ENCODE assay signal across 7 mouse cellular contexts in the genomic region with DNA sequence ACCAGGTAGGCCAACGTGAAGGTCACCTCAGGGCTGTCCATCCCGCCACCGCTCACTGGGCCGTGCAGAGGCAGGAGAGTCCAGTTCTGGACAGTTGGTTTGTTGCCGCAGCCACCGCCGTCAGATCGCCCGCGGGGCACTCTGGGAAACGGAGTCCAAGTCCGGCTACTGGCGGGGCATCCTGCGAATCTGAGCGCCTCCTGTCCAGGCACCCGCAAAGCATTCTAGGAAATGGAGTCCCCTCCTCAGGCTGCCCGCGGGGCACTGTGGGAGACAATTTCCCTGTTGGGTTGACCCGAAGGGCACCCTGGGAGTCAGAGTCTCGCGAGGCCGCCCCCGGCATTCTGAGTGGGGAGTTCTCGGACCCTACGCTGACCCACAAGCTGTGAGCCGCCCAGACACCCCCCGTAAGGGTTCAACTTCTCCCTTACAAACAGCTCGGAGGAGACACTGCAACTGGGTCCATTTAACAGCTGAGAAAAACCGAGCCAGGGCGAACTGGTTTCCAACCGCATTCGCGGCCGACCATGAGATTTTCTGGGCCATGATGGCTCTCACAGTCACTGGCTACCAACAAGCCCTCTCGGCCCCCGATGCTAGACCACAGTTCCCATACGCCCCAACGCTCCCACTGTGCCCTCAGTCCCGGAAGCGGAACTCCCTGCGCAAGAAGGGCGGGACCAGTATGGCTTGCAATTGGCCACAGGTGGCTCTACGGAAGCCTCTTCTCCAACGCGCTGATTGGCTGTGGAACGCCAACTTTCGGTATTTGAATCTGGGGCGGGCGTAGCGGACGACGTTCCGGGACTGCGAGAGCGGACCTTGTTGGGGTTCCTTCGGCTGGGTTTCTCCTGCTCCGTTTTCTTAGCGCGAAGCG. TPM values are rescaled to one million over a fixed set of nuclear protein-coding genes. Genes with fewer than 3 reads are reported as not detected.
A peak's percentile ranks its signal among the peaks of the same experiment; 100 is the strongest.
DNase-seq lines count a peak whose midpoint lies in the region; ATAC-seq lines count a peak whose summit lies in the region.

TSS of gene Tacc3 (plus strand) at position 342 of the 877 bp plus-strand sequence.
TSS of gene Tmem129 (minus strand) at position 630 of the 877 bp plus-strand sequence.

- H3K4me3 ChIP-seq in embryonic facial prominence, embryonic 12.5 days: peak within 1 kb of the TSS; percentile 71
- peak within 1 kb of the TSS; percentile 92 for H3K4me3 ChIP-seq in limb, embryonic 11.5 days (ENCODE audit: low read depth, low read length)
- peak within 1 kb of the TSS; percentile 71 for H3K4me3 ChIP-seq in midbrain, embryonic 14.5 days (replicated peaks; ENCODE audit: low read depth, low read length)

- WGBS in embryonic facial prominence, embryonic 12.5 days: under 1% methylated on average over 60 of the region's 60 CpGs
- WGBS in limb, embryonic 11.5 days: under 1% methylated on average over 60 of the region's 60 CpGs
- under 1% methylated on average over 60 of the region's 60 CpGs for WGBS in midbrain, embryonic 14.5 days

- peaks cover 34% of the 10 kb centered on the region for H3K4me1 ChIP-seq in embryonic facial prominence, embryonic 12.5 days
- H3K4me1 ChIP-seq in limb, embryonic 11.5 days (ENCODE audit: control insufficient read depth, insufficient read depth, low read length): peaks cover 9% of the 10 kb centered on the region
- H3K4me1 ChIP-seq in midbrain, embryonic 14.5 days (ENCODE audit: control insufficient read depth, insufficient read depth, low read length): peaks cover 19% of the 10 kb centered on the region

- H3K9ac ChIP-seq in embryonic facial prominence, embryonic 12.5 days: peak within 1 kb of the TSS; percentile 88
- peak within 1 kb of the TSS; percentile 87 for H3K9ac ChIP-seq in limb, embryonic 11.5 days (ENCODE audit: low read length)
- H3K9ac ChIP-seq in midbrain, embryonic 14.5 days (replicated peaks; ENCODE audit: low read length): peak within 1 kb of the TSS; percentile 63

- no peaks in the 10 kb centered on the region for H3K9me3 ChIP-seq in embryonic facial prominence, embryonic 12.5 days
- no peaks in the 10 kb centered on the region for H3K9me3 ChIP-seq in limb, embryonic 11.5 days (ENCODE audit: control insufficient read depth, low read length)
- no peaks in the 10 kb centered on the region for H3K9me3 ChIP-seq in midbrain, embryonic 14.5 days (ENCODE audit: control insufficient read depth, low read length)

- H3K27me3 ChIP-seq in embryonic facial prominence, embryonic 12.5 days: no peaks in the 10 kb centered on the region
- H3K27me3 ChIP-seq in limb, embryonic 11.5 days (ENCODE audit: control insufficient read depth, insufficient read depth, low read length): no peaks in the 10 kb centered on the region
- no peaks in the 10 kb centered on the region for H3K27me3 ChIP-seq in midbrain, embryonic 14.5 days (ENCODE audit: control insufficient read depth, insufficient read depth, low read length)

- DNase-seq in adrenal gland, postnatal 25 days: peak; percentile 95
- DNase-seq in heart, adult 11 months: peak; percentile 100
- peak; percentile 98 for DNase-seq in kidney, adult 18-20 months
- peak; percentile 98 for DNase-seq in limb, embryonic 11.5 days (ENCODE audit: low spot score)
- peak; percentile 98 for DNase-seq in midbrain, embryonic 14.5 days
- DNase-seq in spleen, adult 18-20 months: peak; percentile 88 to 95

- H3K36me3 ChIP-seq in embryonic facial prominence, embryonic 12.5 days: peaks cover 40% of the 10 kb centered on the region
- peaks cover 11% of the 10 kb centered on the region for H3K36me3 ChIP-seq in limb, embryonic 11.5 days (ENCODE audit: control insufficient read depth, insufficient read depth, low read length)
- H3K36me3 ChIP-seq in midbrain, embryonic 14.5 days (ENCODE audit: control insufficient read depth, insufficient read depth, low read length): peaks cover 26% of the 10 kb centered on the region

- H3K4me2 ChIP-seq in embryonic facial prominence, embryonic 12.5 days (replicated peaks): peak within 1 kb of the TSS; percentile 94
- H3K4me2 ChIP-seq in limb, embryonic 11.5 days (ENCODE audit: low read depth, severe bottlenecking): peak within 1 kb of the TSS; percentile 95
- H3K4me2 ChIP-seq in midbrain, embryonic 14.5 days (ENCODE audit: low read length): peak within 1 kb of the TSS; percentile 94

- ATAC-seq in embryonic facial prominence, embryonic 12.5 days (ENCODE audit: insufficient number of reproducible peaks, insufficient read depth, low FRiP score, low TSS enrichment): peak; percentile 97
- ATAC-seq in limb, embryonic 11.5 days (ENCODE audit: insufficient number of reproducible peaks, low FRiP score, low TSS enrichment, low read depth): peak; percentile 96
- peak; percentile 97 for ATAC-seq in midbrain, embryonic 14.5 days (ENCODE audit: low FRiP score, low TSS enrichment)

- H3K27ac ChIP-seq in embryonic facial prominence, embryonic 12.5 days: peak within 1 kb of the TSS; percentile 93
- peak within 1 kb of the TSS; percentile 86 for H3K27ac ChIP-seq in limb, embryonic 11.5 days (replicated peaks; ENCODE audit: low read depth, low read length)
- peak within 1 kb of the TSS; percentile 95 for H3K27ac ChIP-seq in midbrain, embryonic 14.5 days (replicated peaks; ENCODE audit: low read depth, low read length)

RNA-seq across cellular contexts. Expression of gene Tacc3, which starts in this region (rescaled TPM):
- 14.2 and 14.4 TPM in 2 replicates for total RNA-seq in adrenal gland, postnatal 25 days (2021)
- 227 and 249 TPM in 2 replicates for polyA plus RNA-seq in embryonic facial prominence, embryonic 12.5 days (2016; fragmentation: Nextera tagmentation; extraction: Ambion mirVana)
- polyA plus RNA-seq in limb, embryonic 11.5 days (2014; fragmentation: Nextera tagmentation; extraction: Ambion mirVana): 316 and 328 TPM in 2 replicates
- polyA plus RNA-seq in midbrain, embryonic 14.5 days (2014; fragmentation: Nextera tagmentation; extraction: Ambion mirVana): 25.5 and 45.9 TPM in 2 replicates

RNA-seq across cellular contexts. Expression of gene Tmem129, which starts in this region (rescaled TPM):
- 27.7 and 29.5 TPM in 2 replicates for total RNA-seq in adrenal gland, postnatal 25 days (2021)
- 40.7 and 43.3 TPM in 2 replicates for polyA plus RNA-seq in embryonic facial prominence, embryonic 12.5 days (2016; fragmentation: Nextera tagmentation; extraction: Ambion mirVana)
- polyA plus RNA-seq in limb, embryonic 11.5 days (2014; fragmentation: Nextera tagmentation; extraction: Ambion mirVana): 41.7 and 43.4 TPM in 2 replicates
- 29.4 and 31.1 TPM in 2 replicates for polyA plus RNA-seq in midbrain, embryonic 14.5 days (2014; fragmentation: Nextera tagmentation; extraction: Ambion mirVana)

Comparison
In these comparisons a context has a peak if more than half of its experiments do, and no peak if none do; other contexts are left out.
1. Peak in every context shown above with its lines: DNase-seq, ATAC-seq, H3K4me3 ChIP-seq and H3K27ac ChIP-seq.